Mouse (Mus musculus): ENCODE results near the gene Tmem88. TPM values are rescaled to one million over a fixed set of nuclear protein-coding genes. Genes with fewer than 3 reads are reported as not detected.
A peak's percentile ranks its signal among the peaks of the same experiment; 100 is the strongest.
"Not testable (repeated sequence)": the region's sequence is repeated elsewhere in the genome, so short reads cannot be mapped to it uniquely, and the experiment has no call there.

Gene Tmem88
- polyA plus RNA-seq, 1 experiment from 2014 or later: 7.8 TPM

DNA sequence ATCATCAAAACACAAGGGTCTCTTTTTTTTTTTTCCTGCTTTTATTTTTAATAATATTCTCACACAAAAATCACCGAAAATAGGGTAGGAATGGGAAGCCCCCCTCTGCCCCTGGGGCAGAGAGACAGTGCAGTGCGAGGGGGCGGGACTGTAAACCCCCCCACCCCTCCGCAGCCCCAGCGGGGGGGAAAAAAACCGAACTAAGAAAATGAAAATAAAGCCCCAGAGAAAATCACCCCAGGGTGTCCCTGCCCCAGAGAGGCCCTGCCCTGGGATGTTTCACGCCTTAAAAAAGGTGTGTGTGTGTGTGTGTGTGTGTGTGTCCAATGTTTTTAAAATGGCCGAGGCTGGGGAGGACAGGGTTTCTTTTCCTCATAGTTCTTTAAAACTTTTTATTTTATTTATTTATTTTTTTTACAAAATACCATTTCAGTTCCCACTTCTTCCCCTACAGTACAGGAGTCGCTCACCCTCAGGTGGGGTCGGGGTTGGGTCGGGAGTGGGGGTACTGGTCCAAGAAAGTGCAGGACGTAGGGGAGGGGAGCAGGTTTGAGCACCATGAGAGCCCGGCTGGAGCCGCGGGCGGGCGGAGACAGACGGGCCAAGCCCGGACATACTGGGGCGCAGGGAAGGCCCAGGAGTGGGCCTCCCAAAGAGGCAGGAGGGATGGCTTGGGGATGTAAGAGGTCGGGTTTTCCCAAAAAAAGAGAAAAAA lies 609 bp upstream of the Tmem88 start:
- Histone ChIP-seq H3K4me1 (replicated peaks) (peaks cover 39% of the 10 kb centered on the region), H3K4me3 (0 out of 2 replicates have a peak overlapping the region, but pooled peaks have one; percentile 54), H3K4me2 (peak overlapping the region; percentile 80), H3K27me3 (peaks cover 16% of the 10 kb centered on the region), H3K27ac (replicated peaks) (no peak overlapping the region), H3K36me3 (peaks cover 56% of the 10 kb centered on the region), H3K9me3 (no peaks in the 10 kb centered on the region), H3K9ac (no peak overlapping the region)
- WGBS: 20% methylated on average over 21 of the region's 21 CpGs
- ATAC-seq (ENCODE audit: low read depth): no peak

DNA sequence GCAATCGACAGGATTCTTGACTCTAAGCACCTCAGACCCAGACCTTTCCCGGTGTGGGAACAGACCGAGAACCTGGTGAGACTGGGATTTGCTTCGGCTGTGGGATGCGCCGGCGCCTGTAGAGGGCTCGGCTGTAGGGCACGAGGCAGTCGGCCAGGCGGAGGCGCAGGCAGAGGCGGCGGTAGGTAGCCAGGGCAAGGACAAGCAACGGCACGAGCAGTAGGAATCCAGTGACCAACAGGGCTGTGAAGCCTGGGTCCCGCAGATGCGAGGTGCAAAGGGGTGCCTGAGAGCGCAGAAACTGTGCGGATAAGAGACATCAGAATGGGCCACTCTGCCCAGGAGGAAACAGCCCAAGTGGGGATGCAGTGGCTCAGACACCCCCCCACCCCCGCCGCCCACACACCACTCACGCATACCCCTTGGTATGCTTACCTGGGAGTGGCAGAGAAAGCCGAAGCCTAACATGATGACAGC lies 415 bp downstream of the Tmem88 start:
- peak overlapping the region; percentile 97 for H3K27ac ChIP-seq (replicated peaks)
- peaks cover 39% of the 10 kb centered on the region for H3K4me1 ChIP-seq (replicated peaks)
- peak overlapping the region; percentile 80 for H3K4me2 ChIP-seq
- peak overlapping the region; percentile 54 for H3K4me3 ChIP-seq
- H3K9ac ChIP-seq: peak overlapping the region; percentile 53
- H3K27me3 ChIP-seq: peaks cover 16% of the 10 kb centered on the region
- peaks cover 45% of the 10 kb centered on the region for H3K36me3 ChIP-seq
- WGBS: 12% methylated on average over 24 of the region's 24 CpGs
- ATAC-seq (ENCODE audit: low read depth): no peak
- no peaks in the 10 kb centered on the region for H3K9me3 ChIP-seq

DNA sequence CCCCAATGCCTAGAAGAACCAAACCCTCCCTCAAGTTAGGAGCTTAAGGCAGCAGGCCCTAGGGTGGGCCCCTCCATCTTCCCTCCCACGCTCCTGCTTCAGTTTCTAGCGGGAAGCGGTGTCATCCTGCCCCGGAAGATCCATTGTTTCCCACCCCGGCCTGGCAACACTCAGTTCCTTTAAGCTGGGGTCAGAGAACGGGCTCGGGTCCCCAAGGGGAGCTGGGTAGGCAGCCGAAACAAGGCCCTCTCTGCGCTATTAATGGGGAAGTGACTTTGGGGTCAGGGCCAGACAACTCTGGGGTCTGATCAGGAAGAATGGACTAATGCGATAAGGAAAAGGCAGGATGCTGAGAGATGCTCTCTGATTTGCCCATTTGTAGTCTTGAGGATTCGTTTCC lies 1.3 kb downstream of the Tmem88 start:
- Histone ChIP-seq H3K4me2 (peak overlapping the region; percentile 80), H3K9me3 (no peaks in the 10 kb centered on the region), H3K36me3 (peaks cover 42% of the 10 kb centered on the region), H3K27me3 (peaks cover 16% of the 10 kb centered on the region), H3K4me3 (peak overlapping the region; percentile 54), H3K9ac (peak overlapping the region; percentile 83), H3K27ac (replicated peaks) (peak overlapping the region; percentile 97), H3K4me1 (replicated peaks) (peaks cover 39% of the 10 kb centered on the region)
- no peak for ATAC-seq (ENCODE audit: low read depth)
- WGBS: 31% methylated on average over 11 of the region's 11 CpGs

DNA sequence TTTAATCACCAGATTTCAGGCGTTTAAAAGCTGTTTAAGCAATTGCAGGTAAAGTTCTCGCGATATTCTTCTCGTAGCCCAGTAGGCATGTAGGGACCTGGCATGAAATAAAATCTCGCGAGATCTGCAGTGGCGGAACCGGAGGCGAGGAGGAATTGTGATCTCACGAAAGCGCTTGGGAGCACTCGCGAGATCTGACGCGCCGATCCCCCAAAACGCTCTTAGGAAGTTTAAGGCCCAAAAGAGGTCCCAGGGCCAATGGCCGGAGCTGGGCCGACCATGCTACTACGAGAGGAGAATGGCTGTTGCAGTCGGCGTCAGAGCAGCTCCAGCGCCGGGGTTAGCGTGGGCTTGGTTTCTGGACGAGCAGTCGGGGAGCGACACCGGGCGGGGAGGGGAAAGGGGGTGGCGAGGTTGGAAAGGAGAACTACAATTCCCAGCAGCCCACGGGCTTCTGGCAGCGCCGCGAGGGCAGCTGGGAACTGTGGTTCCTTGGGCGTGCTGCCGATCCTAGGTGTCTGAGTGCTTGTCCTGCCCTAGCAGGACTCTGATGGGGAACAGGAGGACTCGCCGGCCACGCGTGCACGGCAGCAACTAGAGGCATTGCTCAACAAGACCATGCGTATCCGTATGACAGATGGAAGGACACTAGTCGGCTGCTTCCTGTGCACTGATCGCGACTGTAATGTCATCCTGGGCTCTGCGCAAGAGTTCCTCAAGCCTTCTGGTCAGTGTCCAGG lies 2.2 kb downstream of the Tmem88 start:
- H3K27ac ChIP-seq (replicated peaks): peak overlapping the region; percentile 97
- H3K4me2 ChIP-seq: peak overlapping the region; percentile 80
- H3K9ac ChIP-seq: peak overlapping the region; percentile 83
- peaks cover 12% of the 10 kb centered on the region for H3K27me3 ChIP-seq
- H3K36me3 ChIP-seq: peaks cover 32% of the 10 kb centered on the region
- H3K4me3 ChIP-seq: peak overlapping the region; percentile 54
- H3K4me1 ChIP-seq (replicated peaks): peaks cover 34% of the 10 kb centered on the region
- peak; percentile 90 for ATAC-seq (ENCODE audit: low read depth)
- H3K9me3 ChIP-seq: no peaks in the 10 kb centered on the region
- WGBS: under 1% methylated on average over 48 of the region's 48 CpGs

DNA sequence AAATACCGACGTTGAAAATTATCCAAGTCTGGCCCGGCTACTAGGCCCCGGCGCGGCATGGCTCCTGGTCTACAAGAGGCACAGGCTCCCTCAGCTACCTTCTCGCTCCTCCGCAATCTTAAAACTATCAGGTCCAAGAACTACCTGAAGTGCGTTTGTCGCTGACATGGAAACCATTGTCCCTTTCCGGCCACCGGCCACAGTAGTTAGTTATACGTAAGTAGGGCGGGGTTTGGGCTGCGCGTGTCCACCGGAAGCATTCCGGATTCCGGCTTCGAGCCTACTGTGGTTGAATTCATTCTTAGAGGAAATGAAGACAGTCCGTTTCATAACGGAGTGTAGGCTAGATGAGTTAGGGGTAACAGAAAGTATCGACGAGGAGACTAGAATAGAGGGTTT lies 2.8 kb downstream of the Tmem88 start, which contains the start of the genes Naa38 and Cyb5d1:
TSS of gene Naa38 (plus strand) at position 253 of the 399 bp plus-strand sequence.
TSS of gene Cyb5d1 (minus strand) at position 397 of the 399 bp plus-strand sequence.
- ATAC-seq (ENCODE audit: low read depth): peak; percentile 85
- Histone ChIP-seq H3K4me2 (peak within 1 kb of the TSS; percentile 80), H3K4me3 (peak within 1 kb of the TSS; percentile 54), H3K4me1 (replicated peaks) (peaks cover 34% of the 10 kb centered on the region), H3K9ac (peak within 1 kb of the TSS; percentile 83), H3K27ac (replicated peaks) (peak within 1 kb of the TSS; percentile 97), H3K36me3 (peaks cover 26% of the 10 kb centered on the region)
- H3K9me3 ChIP-seq, H3K27me3 ChIP-seq: not testable (repeated sequence)
- WGBS: under 1% methylated on average over 24 of the region's 24 CpGs

DNA sequence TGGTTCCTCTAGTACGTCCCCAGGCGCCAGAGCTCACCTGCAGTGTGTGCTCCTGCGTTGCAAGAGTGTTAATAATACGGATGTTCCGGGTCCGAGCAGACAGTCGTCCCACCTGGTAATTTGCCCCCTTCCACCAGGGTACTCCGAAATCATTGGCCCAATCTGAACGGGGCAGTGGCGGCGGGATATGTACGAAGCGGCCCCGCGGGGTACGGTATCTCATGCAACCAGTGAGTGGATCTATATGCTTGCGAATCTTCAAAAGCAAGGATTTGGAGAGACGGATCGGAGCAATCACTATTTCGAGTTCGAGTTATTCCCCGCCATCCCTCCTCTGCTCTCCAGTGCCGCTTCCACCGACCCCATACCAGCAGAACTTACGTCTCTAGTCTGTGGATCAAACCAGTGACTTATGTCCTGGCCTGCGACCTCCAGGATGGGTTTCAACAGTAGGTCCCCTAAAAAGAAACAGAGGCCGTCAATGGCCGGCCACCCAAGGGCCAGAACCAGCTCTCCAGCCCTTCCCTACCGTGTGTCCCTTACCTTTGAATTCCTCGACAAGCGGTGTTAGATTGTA lies 3.4 kb downstream of the Tmem88 start:
- Histone ChIP-seq H3K4me1 (replicated peaks) (peaks cover 40% of the 10 kb centered on the region), H3K9ac (peak overlapping the region; percentile 83), H3K4me3 (peak overlapping the region; percentile 54), H3K27ac (replicated peaks) (peak overlapping the region; percentile 97), H3K4me2 (peak overlapping the region; percentile 80), H3K36me3 (peaks cover 21% of the 10 kb centered on the region)
- not testable (repeated sequence) for H3K9me3 ChIP-seq, H3K27me3 ChIP-seq
- peak; percentile 32; the same call in 1 of the 2 replicates for ATAC-seq (ENCODE audit: low read depth)
- WGBS: 2% methylated on average over 31 of the region's 31 CpGs

DNA sequence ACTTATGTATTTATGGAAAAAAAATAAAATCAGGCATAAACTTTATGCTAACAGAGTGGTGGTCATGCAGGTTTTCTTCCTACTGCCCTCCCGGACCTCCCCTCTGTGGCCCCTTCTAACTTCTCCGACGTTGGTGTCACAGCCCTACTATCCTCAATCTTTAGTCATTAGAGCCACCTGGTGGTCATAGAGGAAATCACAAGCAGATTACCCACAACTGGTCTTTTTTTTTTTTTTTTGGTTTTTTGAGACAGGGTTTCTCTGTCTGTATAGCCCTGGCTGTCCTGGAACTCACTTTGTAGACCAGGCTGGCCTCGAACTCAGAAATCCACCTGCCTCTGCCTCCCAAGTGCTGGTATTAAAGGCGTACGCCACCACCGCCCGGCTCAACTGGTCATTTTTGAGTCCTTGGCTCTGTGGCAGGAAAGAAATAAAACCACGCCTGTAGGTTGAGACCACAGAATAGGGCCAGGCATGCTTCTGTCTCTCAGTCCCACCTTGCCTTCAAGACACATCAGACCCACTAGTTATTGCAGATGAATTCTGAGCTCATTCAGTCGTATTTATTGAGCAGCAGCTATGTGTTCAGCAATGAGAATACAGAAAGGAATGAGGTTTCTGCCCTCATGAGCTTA lies 7.5 kb downstream of the Tmem88 start:
- no peak for ATAC-seq (ENCODE audit: low read depth)
- WGBS: 50% methylated on average over 10 of the region's 10 CpGs
- H3K4me2 ChIP-seq: no peak overlapping the region

DNA sequence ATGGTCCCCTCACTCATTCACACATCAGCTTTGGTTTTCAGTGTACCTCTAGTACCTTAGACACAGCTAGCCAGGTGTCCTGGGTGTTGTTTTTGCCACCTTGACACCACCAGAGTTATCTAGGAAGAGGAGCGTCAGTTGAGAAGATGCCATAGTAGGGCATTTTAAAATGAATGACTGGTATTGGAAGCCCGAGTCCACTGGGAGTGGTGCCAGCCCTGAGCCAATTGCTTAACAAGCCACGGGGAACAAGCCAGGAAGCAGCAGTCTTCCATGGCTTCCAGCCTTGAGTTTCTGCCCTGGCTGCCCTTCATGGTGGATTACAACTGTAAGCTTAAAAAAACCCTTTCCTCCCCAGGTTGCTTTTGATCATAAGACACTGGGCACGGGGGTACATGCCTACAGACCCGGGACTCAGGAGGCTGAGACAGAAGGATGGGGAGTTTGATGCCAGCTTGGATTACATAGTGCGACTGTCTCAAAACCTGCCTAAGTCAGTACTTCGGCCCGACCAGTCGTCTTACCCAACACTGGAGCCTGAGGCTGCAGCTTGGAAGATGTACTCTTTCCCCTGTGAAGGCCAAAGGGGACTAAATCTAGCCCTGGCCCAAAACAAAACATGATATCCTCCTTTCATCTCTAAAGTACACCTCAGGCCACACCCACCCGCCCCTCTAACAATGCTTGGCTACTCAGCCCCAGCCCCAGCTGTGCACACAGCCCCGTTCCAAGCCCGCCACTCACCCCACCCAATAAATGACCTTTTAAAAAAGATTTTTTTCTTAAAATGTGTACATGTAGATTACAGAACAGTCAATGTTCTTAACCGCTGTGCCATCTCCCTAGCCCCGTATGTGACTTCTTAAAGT lies 8.3 kb downstream of the Tmem88 start:
- H3K9ac ChIP-seq: no peak overlapping the region
- no peak for ATAC-seq (ENCODE audit: low read depth)
- H3K4me2 ChIP-seq: no peak overlapping the region
- WGBS: 64% methylated on average over 14 of the region's 14 CpGs
- H3K36me3 ChIP-seq: 0 out of 2 replicates have a peak, but pooled peaks cover 4% of the 10 kb centered on the region
- H3K4me3 ChIP-seq: no peak overlapping the region
- H3K9me3 ChIP-seq: no peaks in the 10 kb centered on the region
- H3K4me1 ChIP-seq (replicated peaks): peaks cover 16% of the 10 kb centered on the region
- H3K27me3 ChIP-seq: no peaks in the 10 kb centered on the region
- no peak overlapping the region for H3K27ac ChIP-seq (replicated peaks)

More for the DNA sequence above, 7.5 kb downstream of the Tmem88 start:
- Histone ChIP-seq H3K27ac (replicated peaks) (no peak overlapping the region), H3K9me3 (no peaks in the 10 kb centered on the region), H3K4me3 (no peak overlapping the region), H3K27me3 (no peaks in the 10 kb centered on the region), H3K4me1 (replicated peaks) (peaks cover 16% of the 10 kb centered on the region), H3K36me3 (0 out of 2 replicates have a peak, but pooled peaks cover 4% of the 10 kb centered on the region), H3K9ac (no peak overlapping the region)

DNA sequence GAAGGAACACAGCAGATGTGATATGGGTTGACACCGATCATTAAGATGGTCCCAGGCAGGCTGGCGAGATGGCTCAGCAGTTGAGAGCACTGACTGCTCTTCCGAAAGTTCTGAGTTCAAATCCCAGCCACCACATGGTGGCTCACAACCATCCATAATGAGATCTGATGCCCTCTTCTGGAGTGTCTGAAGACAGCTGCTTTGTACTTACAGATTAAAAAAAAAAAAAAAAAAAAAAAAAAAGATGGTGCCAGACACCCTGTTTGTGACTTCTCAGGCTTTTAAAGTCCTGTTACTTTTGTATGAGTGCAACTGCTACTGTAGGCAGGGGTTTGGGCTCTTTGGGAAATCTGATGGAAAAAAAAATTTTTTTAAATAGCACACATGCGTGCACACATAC lies 9.4 kb downstream of the Tmem88 start:
- H3K4me1 ChIP-seq (replicated peaks): 0 out of 2 replicates have a peak, but pooled peaks cover 10% of the 10 kb centered on the region

DNA sequence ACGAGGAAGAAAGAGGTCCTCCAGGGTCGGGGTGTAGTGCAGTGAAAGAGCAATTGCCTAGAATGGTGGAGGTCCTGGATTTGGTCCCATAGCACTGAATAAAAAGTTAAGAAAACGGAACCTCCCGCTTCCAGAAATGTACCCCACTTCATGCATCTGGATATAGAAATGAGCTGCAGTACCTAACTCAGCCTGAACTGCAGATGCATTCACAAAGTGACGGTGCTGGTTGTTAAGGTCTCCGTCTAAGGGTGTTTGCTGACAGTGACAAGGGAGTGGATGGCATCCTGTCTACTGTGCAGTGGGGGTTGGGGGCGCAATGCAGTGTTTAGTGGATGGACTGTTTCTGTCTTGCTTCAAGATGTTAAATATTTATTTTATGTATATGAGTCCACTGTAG lies 11.3 kb downstream of the Tmem88 start:
- Histone ChIP-seq H3K9ac (no peak overlapping the region), H3K4me2 (no peak overlapping the region), H3K4me1 (replicated peaks) (0 out of 2 replicates have a peak, but pooled peaks cover 10% of the 10 kb centered on the region), H3K36me3 (no peaks in the 10 kb centered on the region), H3K27ac (replicated peaks) (no peak overlapping the region), H3K27me3 (no peaks in the 10 kb centered on the region), H3K4me3 (no peak overlapping the region), H3K9me3 (no peaks in the 10 kb centered on the region)
- 86% methylated on average over 7 of the region's 7 CpGs for WGBS
- ATAC-seq (ENCODE audit: low read depth): no peak

More for the DNA sequence above, 9.4 kb downstream of the Tmem88 start:
- Histone ChIP-seq H3K27me3 (no peaks in the 10 kb centered on the region), H3K36me3 (0 out of 2 replicates have a peak, but pooled peaks cover 4% of the 10 kb centered on the region), H3K4me2 (no peak overlapping the region), H3K9ac (no peak overlapping the region), H3K27ac (replicated peaks) (no peak overlapping the region), H3K9me3 (no peaks in the 10 kb centered on the region), H3K4me3 (no peak overlapping the region)
- WGBS: 94% methylated on average over 4 of the region's 4 CpGs
- no peak for ATAC-seq (ENCODE audit: low read depth)

DNA sequence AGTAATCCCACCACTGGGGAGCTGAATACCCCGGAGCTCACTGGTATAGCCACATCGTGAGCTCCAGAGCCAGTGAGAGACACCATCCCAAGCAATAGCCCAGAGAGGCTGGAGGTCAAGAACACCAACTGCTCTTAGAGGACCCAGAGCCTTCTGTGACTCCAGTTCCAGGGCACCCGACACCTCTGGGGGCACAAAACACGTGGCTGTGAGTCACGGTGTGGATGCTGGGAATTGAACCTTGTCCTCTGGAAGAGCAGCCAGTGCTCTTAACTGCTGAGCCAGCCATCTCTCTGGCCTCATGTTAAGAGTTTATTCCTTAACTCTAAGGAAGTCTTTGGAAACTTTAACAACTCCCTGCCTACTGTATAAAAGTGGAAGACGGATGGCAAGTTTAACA lies 13.1 kb downstream of the Tmem88 start:
- no peak for ATAC-seq (ENCODE audit: low read depth)
- Histone ChIP-seq H3K4me1 (replicated peaks) (0 out of 2 replicates have a peak, but pooled peaks cover 7% of the 10 kb centered on the region), H3K9me3 (no peaks in the 10 kb centered on the region), H3K9ac (no peak overlapping the region), H3K4me3 (no peak overlapping the region), H3K36me3 (no peaks in the 10 kb centered on the region), H3K4me2 (no peak overlapping the region), H3K27ac (replicated peaks) (no peak overlapping the region), H3K27me3 (no peaks in the 10 kb centered on the region)
- WGBS: 84% methylated on average over 6 of the region's 6 CpGs

All from neural tube, embryonic 13.5 days (tissue).